Mouse (Mus musculus) limb, embryonic 14.5 days (tissue): ENCODE data around the gene Cntrl. TPM values are rescaled to one million over a fixed set of nuclear protein-coding genes. Genes with fewer than 3 reads are reported as not detected.

ENCODE experiments used
- ATAC-seq: fragments of 200-750 bp; cut with Nextera tagmentation; 2 replicates; pipeline ENCODE4 v1.8.0; 2017; ENCODE audit warnings: low read depth, moderate number of reproducible peaks, moderate TSS enrichment; ENCODE audit not compliant: low FRiP score
- DNase-seq: peaks from one replicate; pipeline ENCODE4 v3.0.0-alpha.2; 2015; ENCODE audit warnings: low spot score
- H3K27ac ChIP-seq: fragments of 300-500 bp; sonication (generic); replicated peaks from 2 replicates; pipeline ENCODE4 v1.5.1; 2014; ENCODE audit warnings: low read depth, mild to moderate bottlenecking, low read length, moderate library complexity, mixed read lengths
- H3K27me3 ChIP-seq: fragments of 300-500 bp; sonication (generic); 2 replicates; pipeline ENCODE4 v1.6.1; 2014; ENCODE audit warnings: low read length, mixed read lengths; ENCODE audit not compliant: control insufficient read depth, insufficient read depth
- H3K36me3 ChIP-seq: fragments of 300-500 bp; sonication (generic); 2 replicates; pipeline ENCODE4 v1.6.1; 2014; ENCODE audit warnings: mild to moderate bottlenecking, low read length, moderate library complexity, mixed read lengths; ENCODE audit not compliant: control insufficient read depth, insufficient read depth
- H3K4me1 ChIP-seq: fragments of 300-500 bp; sonication (generic); 2 replicates; pipeline ENCODE4 v1.6.1; 2014; ENCODE audit warnings: antibody characterized with exemption, low read length, mixed read lengths; ENCODE audit not compliant: control insufficient read depth, insufficient read depth
- H3K4me2 ChIP-seq: fragments of 300-500 bp; sonication (generic); replicated peaks from 2 replicates; pipeline ENCODE4 v1.6.1; 2014; ENCODE audit warnings: low read depth, mild to moderate bottlenecking, low read length, moderate library complexity; ENCODE audit not compliant: severe bottlenecking
- H3K4me3 ChIP-seq: fragments of 300-500 bp; sonication (generic); replicated peaks from 2 replicates; pipeline ENCODE4 v1.5.1; 2014; ENCODE audit warnings: low read length
- H3K9ac ChIP-seq: fragments of 300-500 bp; sonication (generic); 2 replicates; pipeline ENCODE4 v1.6.1; 2014; ENCODE audit warnings: mild to moderate bottlenecking, low read depth, low read length, moderate library complexity; ENCODE audit not compliant: severe bottlenecking
- H3K9me3 ChIP-seq: fragments of 300-500 bp; sonication (generic); 2 replicates; pipeline ENCODE4 v1.6.1; 2016; ENCODE audit warnings: low read length; ENCODE audit not compliant: control insufficient read depth
- POLR2A ChIP-seq: fragments of 200-500 bp; IDR thresholded peaks from 2 replicates; pipeline ENCODE4 v1.8.0; 2012; ENCODE audit warnings: inconsistent platforms, mild to moderate bottlenecking, moderate library complexity, borderline replicate concordance; ENCODE audit not compliant: insufficient read depth, insufficient read length; ENCODE audit errors: extremely low read depth
- WGBS: fragments of 180-500 bp; shearing (Covaris S2); extraction: QIAGEN DNeasy Blood & Tissue Kit; methylation state at CpG from one replicate; pipeline ENCODE4 v1.1.7; 2014; 5-methylcytosine and 5-hydroxymethylcytosine counted together
- polyA plus RNA-seq, 2 experiments: library from polyadenylated mRNA; depleted of rRNA in 1 of 2; stranded (reverse) in 1 of 2; unstranded in 1 of 2; fragments of >200 nt; fragmentation: Nextera tagmentation in 1 of 2; extraction: Ambion mirVana in 1 of 2; gene quantifications; 2 replicates each; pipeline versions ENCODE4 v1.2.1 to v1.2.3; 2012 to 2014

Cntrl gene
- polyA plus RNA-seq, 2 experiments, result 18.8 to 39.3 TPM

DNA sequence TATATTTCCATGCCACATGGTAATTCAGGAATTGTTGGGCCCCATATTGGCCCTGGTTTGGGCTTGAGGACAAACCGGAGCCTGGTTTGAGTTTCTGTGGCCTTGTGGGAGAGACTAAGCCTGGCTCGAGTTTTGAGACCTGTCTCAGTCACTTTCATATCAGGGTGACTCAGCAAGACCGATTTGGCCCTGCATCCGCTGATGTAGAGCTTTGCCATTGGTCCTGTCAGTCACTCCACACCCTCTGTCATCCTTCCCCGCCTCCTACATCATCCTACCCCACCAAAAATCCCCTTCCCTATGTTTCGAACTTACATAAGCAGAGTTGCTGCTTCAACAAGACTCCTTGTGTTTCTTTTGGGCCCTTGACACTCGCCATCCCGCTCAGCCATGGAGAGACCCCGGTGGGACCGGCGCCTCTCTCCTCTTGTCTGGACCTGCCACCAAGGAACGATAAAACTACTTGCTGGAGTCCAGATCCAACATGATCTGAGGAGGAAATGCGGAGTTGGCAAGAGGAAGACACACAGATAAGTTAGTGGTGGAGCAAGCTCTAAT is 42.7 kb upstream of the Cntrl start:
- Histone ChIP-seq H3K27me3 (no peaks in the 10 kb centered on the region), H3K4me1 (no peaks in the 10 kb centered on the region), H3K4me3 (no peak overlapping the region), H3K36me3 (no peaks in the 10 kb centered on the region), H3K9me3 (no peaks in the 10 kb centered on the region), H3K27ac (no peak overlapping the region), H3K9ac (no peak overlapping the region), H3K4me2 (no peak overlapping the region)
- DNase-seq (no peak), ATAC-seq (no peak)
- TF ChIP-seq POLR2A, result no peak
- WGBS, result 87% methylated on average over 13 of the region's 13 CpGs

DNA sequence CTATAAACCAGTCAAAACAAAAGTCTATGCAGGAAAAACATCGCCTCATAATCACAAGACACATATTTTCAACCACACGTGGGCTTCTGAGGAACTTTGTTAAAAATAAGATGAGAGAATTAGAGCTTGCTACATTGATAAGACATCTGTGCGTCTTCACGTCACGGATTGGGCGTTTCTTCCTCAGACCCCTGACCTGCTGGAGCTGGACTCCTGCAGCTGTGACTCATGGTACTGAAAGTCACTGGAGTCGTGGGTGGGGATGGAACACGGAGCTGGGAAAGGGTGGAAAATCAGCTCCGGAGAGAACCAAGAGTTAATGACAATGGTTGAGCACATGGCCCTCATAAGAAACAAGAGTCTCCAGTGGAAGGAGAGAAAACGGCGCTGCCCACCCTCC is 42.2 kb upstream of the Cntrl start:
- H3K27ac ChIP-seq, result no peak overlapping the region
- no peak overlapping the region for H3K4me2 ChIP-seq
- no peak overlapping the region for H3K4me3 ChIP-seq
- 85% methylated on average over 11 of the region's 11 CpGs for WGBS
- no peaks in the 10 kb centered on the region for H3K9me3 ChIP-seq
- ATAC-seq (no peak), DNase-seq (no peak)
- no peaks in the 10 kb centered on the region for H3K4me1 ChIP-seq
- H3K27me3 ChIP-seq, result no peaks in the 10 kb centered on the region
- TF ChIP-seq POLR2A, result no peak
- H3K36me3 ChIP-seq, result no peaks in the 10 kb centered on the region
- no peak overlapping the region for H3K9ac ChIP-seq

DNA sequence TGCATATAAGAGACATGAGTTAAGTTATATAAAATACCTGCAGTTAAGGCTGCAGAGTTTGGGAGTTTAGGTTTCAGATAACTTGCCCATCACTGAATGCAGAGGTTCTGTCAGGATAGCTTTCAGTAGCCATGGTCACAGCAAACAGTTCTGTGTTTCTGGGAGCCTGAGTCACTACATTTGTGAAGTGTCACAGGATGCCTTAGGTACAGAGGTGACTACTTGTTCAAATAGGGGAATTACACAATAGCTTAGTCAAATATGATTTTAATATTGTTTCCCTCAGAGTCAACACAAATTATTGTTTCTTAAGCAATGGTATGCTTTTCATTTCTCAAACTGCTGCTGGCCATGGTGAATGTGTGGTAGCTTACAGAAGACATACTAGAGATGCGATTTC is 40.2 kb upstream of the Cntrl start:
- H3K4me2 ChIP-seq, result no peak overlapping the region
- H3K9ac ChIP-seq, result no peak overlapping the region
- H3K9me3 ChIP-seq, result no peaks in the 10 kb centered on the region
- WGBS, result 95% methylated on average over 1 of the region's 1 CpGs
- no peak for TF ChIP-seq POLR2A
- no peak for ATAC-seq
- no peak overlapping the region for H3K4me3 ChIP-seq
- no peaks in the 10 kb centered on the region for H3K4me1 ChIP-seq
- H3K27ac ChIP-seq, result no peak overlapping the region
- H3K36me3 ChIP-seq, result no peaks in the 10 kb centered on the region
- no peaks in the 10 kb centered on the region for H3K27me3 ChIP-seq
- no peak for DNase-seq

DNA sequence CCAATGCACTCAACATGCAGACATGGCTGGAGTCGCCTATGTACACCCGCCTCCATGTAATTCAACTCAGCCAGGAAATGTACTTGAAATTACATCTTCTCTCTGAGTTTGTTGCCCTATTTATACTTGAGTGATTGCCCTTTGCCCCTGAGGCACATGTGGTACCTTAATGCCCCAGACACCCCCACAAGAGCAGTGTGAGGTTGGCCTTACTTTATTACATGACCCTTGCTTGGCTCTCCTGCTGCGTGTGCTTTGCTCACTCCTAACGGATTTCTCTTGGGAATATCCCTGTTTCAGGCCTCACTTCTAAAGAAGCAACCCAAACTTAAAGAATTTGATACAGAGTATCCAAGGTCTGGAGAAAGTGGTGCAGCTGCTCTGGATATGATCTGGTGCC is 39.0 kb upstream of the Cntrl start:
- ATAC-seq, result no peak
- no peak for TF ChIP-seq POLR2A
- Histone ChIP-seq H3K4me3 (no peak overlapping the region), H3K9me3 (no peaks in the 10 kb centered on the region), H3K27me3 (no peaks in the 10 kb centered on the region), H3K36me3 (no peaks in the 10 kb centered on the region), H3K27ac (no peak overlapping the region), H3K9ac (no peak overlapping the region), H3K4me2 (no peak overlapping the region), H3K4me1 (no peaks in the 10 kb centered on the region)
- 57% methylated on average over 4 of the region's 4 CpGs for WGBS
- no peak for DNase-seq

DNA sequence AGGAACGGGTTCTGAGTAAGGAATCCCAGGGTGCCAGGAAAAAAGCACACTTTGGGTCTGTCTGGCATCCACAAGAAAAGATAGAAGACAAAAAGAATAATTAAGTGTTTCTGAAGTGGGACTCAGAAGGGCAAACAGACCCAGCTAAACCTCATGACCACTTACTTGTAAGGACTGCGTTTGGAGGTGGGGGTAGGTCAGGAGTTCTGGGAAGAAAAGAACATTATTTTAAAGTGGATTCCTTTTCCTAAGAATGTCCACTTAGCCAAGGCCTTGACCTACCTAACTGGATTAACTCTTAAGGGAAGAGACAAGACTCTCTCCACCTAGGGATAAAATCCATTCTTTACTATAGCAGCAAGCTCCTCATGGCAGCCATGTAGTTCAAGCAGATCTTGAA is 36.7 kb upstream of the Cntrl start:
- Histone ChIP-seq H3K4me2 (no peak overlapping the region), H3K9me3 (no peaks in the 10 kb centered on the region), H3K36me3 (no peaks in the 10 kb centered on the region), H3K4me1 (no peaks in the 10 kb centered on the region), H3K27me3 (no peaks in the 10 kb centered on the region), H3K27ac (no peak overlapping the region), H3K9ac (no peak overlapping the region), H3K4me3 (no peak overlapping the region)
- DNase-seq (no peak), ATAC-seq (no peak)
- TF ChIP-seq POLR2A, result no peak
- WGBS, result 65% methylated on average over 2 of the region's 2 CpGs

DNA sequence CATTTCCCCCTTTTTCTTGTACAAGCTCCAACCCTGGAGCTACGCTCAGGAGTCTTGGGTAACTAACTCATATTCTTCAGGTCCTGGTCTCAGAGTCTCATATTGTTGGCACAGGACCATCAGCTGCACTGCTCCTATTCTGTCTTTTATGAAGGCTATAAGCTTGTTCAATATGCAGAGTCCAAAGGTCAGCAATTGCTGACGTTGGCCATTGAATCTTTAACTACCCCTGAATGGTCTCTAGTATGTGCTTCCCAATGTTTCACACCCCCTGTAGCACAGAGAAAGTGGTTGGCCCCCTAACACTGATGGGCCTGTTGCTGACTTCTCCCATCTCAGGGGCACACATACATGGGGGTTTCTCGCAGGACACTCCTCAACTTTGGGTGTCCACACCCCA is 35.0 kb upstream of the Cntrl start:
- no peak for ATAC-seq
- Histone ChIP-seq H3K4me3 (no peak overlapping the region), H3K9me3 (no peaks in the 10 kb centered on the region), H3K36me3 (no peaks in the 10 kb centered on the region), H3K27ac (no peak overlapping the region), H3K9ac (no peak overlapping the region), H3K27me3 (no peaks in the 10 kb centered on the region), H3K4me2 (no peak overlapping the region), H3K4me1 (no peaks in the 10 kb centered on the region)
- no peak for DNase-seq
- WGBS, result 87% methylated on average over 3 of the region's 3 CpGs
- no peak for TF ChIP-seq POLR2A
